Mouse (Mus musculus) spleen, adult 2 months (tissue): ENCODE measurements around the gene Aoc3.

Experiments used
- CTCF ChIP-seq: fragments of 200-500 bp; IDR thresholded peaks from 2 replicates; pipeline ENCODE4 v1.5.1; 2011; ENCODE audit warnings: mild to moderate bottlenecking, inconsistent platforms; ENCODE audit not compliant: insufficient read depth, insufficient read length, insufficient replicate concordance; ENCODE audit errors: extremely low read depth
- POLR2A ChIP-seq: fragments of 200-500 bp; IDR thresholded peaks from 2 replicates; pipeline ENCODE4 v1.6.1; 2011; ENCODE audit warnings: low read depth, low read length, inconsistent platforms

GRCm38 (mm10) chr11:101351721-101352111 is 21.3 kb downstream of the Aoc3 start:
- TF ChIP-seq CTCF (no peak), POLR2A (no peak)
